Mouse (Mus musculus) thymus, postnatal 14 days (tissue): ENCODE data around the gene Nrxn1.

Source experiments
- DNase-seq: peaks from one replicate; pipeline ENCODE4 v3.0.0; 2021

Nrxn1 gene

GRCm38 (mm10) chr17:91093042-91093080 lies at the start of gene Nrxn1:
TSS of gene Nrxn1 (minus strand) at chr17:91093071.
- no peak for DNase-seq

GRCm38 (mm10) chr17:91136859-91137258 lies 44.0 kb upstream of the Nrxn1 start:
- DNase-seq, result no peak

GRCm38 (mm10) chr17:91112880-91113628 lies 20.2 kb upstream of the Nrxn1 start:
- DNase-seq, result no peak

- no peak for DNase-seq
Observed at GRCm38 (mm10) chr17:91112085-91112484, 19.2 kb upstream of the Nrxn1 start.

GRCm38 (mm10) chr17:91093081-91093875 lies 407 bp upstream of the Nrxn1 start:
- DNase-seq, result no peak

GRCm38 (mm10) chr17:91092421-91093041 lies 340 bp downstream of the Nrxn1 start:
- no peak for DNase-seq

- DNase-seq, result no peak
Observed at GRCm38 (mm10) chr17:91090631-91091030, 2.2 kb downstream of the Nrxn1 start.

- DNase-seq, result no peak
Observed at GRCm38 (mm10) chr17:91088991-91089390, 3.9 kb downstream of the Nrxn1 start.

GRCm38 (mm10) chr17:91088037-91088715 lies 4.7 kb downstream of the Nrxn1 start:
- no peak for DNase-seq

GRCm38 (mm10) chr17:91086412-91086811 lies 6.5 kb downstream of the Nrxn1 start:
- DNase-seq, result no peak

- DNase-seq, result no peak
Observed at GRCm38 (mm10) chr17:91085416-91085815, 7.5 kb downstream of the Nrxn1 start.

GRCm38 (mm10) chr17:91079096-91079495 lies 13.8 kb downstream of the Nrxn1 start:
- DNase-seq, result no peak

GRCm38 (mm10) chr17:91074780-91075179 lies 18.1 kb downstream of the Nrxn1 start:
- DNase-seq, result no peak

- no peak for DNase-seq
Observed at GRCm38 (mm10) chr17:91033466-91033865, 59.4 kb downstream of the Nrxn1 start.

- no peak for DNase-seq
Observed at GRCm38 (mm10) chr17:91025061-91025623, 67.7 kb downstream of the Nrxn1 start.

GRCm38 (mm10) chr17:91007385-91008089 lies 85.3 kb downstream of the Nrxn1 start:
- no peak for DNase-seq

- DNase-seq, result no peak
Observed at GRCm38 (mm10) chr17:91000389-91000788, 92.5 kb downstream of the Nrxn1 start.

GRCm38 (mm10) chr17:90999667-91000154 lies 93.2 kb downstream of the Nrxn1 start:
- DNase-seq, result no peak

- no peak for DNase-seq
Observed at GRCm38 (mm10) chr17:90997714-90998113, 95.2 kb downstream of the Nrxn1 start.

GRCm38 (mm10) chr17:90995436-90995835 lies 97.4 kb downstream of the Nrxn1 start:
- no peak for DNase-seq

GRCm38 (mm10) chr17:90994247-90994646 lies 98.6 kb downstream of the Nrxn1 start:
- DNase-seq, result no peak

- DNase-seq, result no peak
Observed at GRCm38 (mm10) chr17:90990747-90991146, 102.1 kb downstream of the Nrxn1 start.
